Mouse (Mus musculus) intestine, postnatal 0 days (tissue): ENCODE measurements around the gene Gimap8. TPM values are rescaled to one million over a fixed set of nuclear protein-coding genes. Genes with fewer than 3 reads are reported as not detected.

Experiments
- ATAC-seq: fragments of 200-750 bp; cut with Nextera tagmentation; 2 replicates; pipeline ENCODE4 v1.8.0; 2017; ENCODE audit warnings: mild to moderate bottlenecking, moderate TSS enrichment, moderate library complexity
- H3K27ac ChIP-seq: fragments of 300-500 bp; sonication (generic); 2 replicates; pipeline ENCODE4 v1.5.1; 2014; ENCODE audit warnings: mild to moderate bottlenecking, low read depth, low read length, moderate library complexity
- H3K27me3 ChIP-seq: fragments of 300-500 bp; sonication (generic); replicated peaks from 2 replicates; pipeline ENCODE4 v1.6.1; 2014; ENCODE audit warnings: low read length, mixed read lengths; ENCODE audit not compliant: control insufficient read depth, insufficient read depth
- H3K36me3 ChIP-seq: fragments of 300-500 bp; sonication (generic); 2 replicates; pipeline ENCODE4 v1.6.1; 2014; ENCODE audit warnings: mild to moderate bottlenecking, moderate library complexity; ENCODE audit not compliant: control insufficient read depth, insufficient read depth
- H3K4me1 ChIP-seq: fragments of 300-500 bp; sonication (generic); replicated peaks from 2 replicates; pipeline ENCODE4 v1.6.1; 2014; ENCODE audit warnings: antibody characterized with exemption, low read length, mixed read lengths; ENCODE audit not compliant: control insufficient read depth, insufficient read depth
- H3K4me2 ChIP-seq: fragments of 300-500 bp; sonication (generic); replicated peaks from 2 replicates; pipeline ENCODE4 v1.6.1; 2014; ENCODE audit warnings: low read depth, mild to moderate bottlenecking, moderate library complexity
- H3K4me3 ChIP-seq: fragments of 300-500 bp; sonication (generic); 2 replicates; pipeline ENCODE4 v1.5.1; 2014; ENCODE audit warnings: low read depth, low read length
- H3K9ac ChIP-seq: fragments of 300-500 bp; sonication (generic); 2 replicates; pipeline ENCODE4 v1.6.1; 2014; ENCODE audit warnings: mild to moderate bottlenecking, low read depth, low read length
- H3K9me3 ChIP-seq: fragments of 300-500 bp; sonication (generic); 2 replicates; pipeline ENCODE4 v1.6.1; 2016; ENCODE audit warnings: mixed run types; ENCODE audit not compliant: control insufficient read depth
- CTCF ChIP-seq: sonication (generic); IDR thresholded peaks from 2 replicates; pipeline ENCODE4 v1.5.1; 2016; ENCODE audit warnings: low read depth, mild to moderate bottlenecking, control low read depth, antibody characterized with exemption, moderate library complexity
- WGBS: fragments of 180-500 bp; shearing (Covaris S2); extraction: QIAGEN DNeasy Blood & Tissue Kit; methylation state at CpG from one replicate; pipeline ENCODE4 v1.1.7; 2014; 5-methylcytosine and 5-hydroxymethylcytosine counted together
- polyA plus RNA-seq: library from polyadenylated mRNA; unstranded; fragments of >200 nt; fragmentation: Nextera tagmentation; extraction: Ambion mirVana; gene quantifications from 2 replicates; pipeline ENCODE4 v1.2.1, GENCODE M21; 2015

Gene Gimap8
- polyA plus RNA-seq, 1 experiment from 2014 or later: 1.1 TPM

DNA sequence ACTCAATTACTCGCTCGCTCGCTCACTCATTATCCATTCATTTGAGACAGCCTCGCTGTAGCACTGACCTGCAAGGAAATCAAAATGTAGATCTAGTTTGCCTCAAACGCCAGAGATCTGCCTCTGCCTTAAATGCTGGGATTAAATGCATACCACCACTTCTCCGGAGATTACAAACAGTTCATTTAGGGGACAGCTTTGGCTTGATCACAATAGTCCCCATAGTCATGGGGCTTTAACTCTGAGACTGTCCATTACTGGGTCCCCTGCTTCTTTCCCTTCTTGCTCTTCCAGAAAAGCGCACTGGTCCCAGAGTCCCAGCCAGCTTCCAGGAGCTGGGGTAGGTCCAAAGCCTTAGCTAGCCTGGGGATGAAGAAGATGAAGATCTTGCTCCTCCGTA is 20.6 kb upstream of the Gimap8 start, which contains the start of gene AI854703:
AI854703 (plus strand) TSS at position 301 of the 400 bp plus-strand sequence.
- Histone ChIP-seq H3K4me2 (peak within 1 kb of the TSS; percentile 84), H3K27me3 (peaks cover 5% of the 10 kb centered on the region), H3K4me1 (0 out of 2 replicates have a peak, but pooled peaks cover 2% of the 10 kb centered on the region), H3K9me3 (no peaks in the 10 kb centered on the region), H3K27ac (no peak within 1 kb of the TSS), H3K4me3 (peak within 1 kb of the TSS; percentile 45), H3K9ac (no peak within 1 kb of the TSS; the same call in 1 of the 2 replicates), H3K36me3 (no peaks in the 10 kb centered on the region)
- no peak for ATAC-seq
- 45% methylated on average over 8 of the region's 8 CpGs for WGBS
- no peak for TF ChIP-seq CTCF

DNA sequence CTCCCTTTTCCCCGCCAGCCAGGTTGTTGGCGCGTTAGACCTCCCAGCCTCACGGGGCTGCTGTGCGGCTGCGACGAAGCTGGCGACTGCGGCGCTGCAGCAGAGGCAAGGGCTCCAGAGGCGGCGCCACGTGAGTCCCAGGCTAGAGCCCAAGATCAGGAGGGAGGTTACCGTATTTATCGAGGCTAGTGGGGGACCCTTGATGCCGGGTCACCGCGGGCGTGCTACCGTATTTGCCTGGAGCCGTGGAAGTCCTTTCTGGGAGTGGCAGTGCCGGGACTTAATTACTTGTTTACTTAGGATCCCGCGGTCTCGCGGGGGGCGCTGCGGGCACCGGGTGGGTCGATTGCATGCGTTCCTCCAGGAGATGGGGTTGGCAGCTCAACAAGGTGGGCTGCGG is 20.1 kb upstream of the Gimap8 start:
- Histone ChIP-seq H3K27ac (no peak overlapping the region), H3K27me3 (peaks cover 5% of the 10 kb centered on the region), H3K9ac (no peak overlapping the region; the same call in 1 of the 2 replicates), H3K4me1 (0 out of 2 replicates have a peak, but pooled peaks cover 2% of the 10 kb centered on the region), H3K4me2 (peak overlapping the region; percentile 84), H3K36me3 (no peaks in the 10 kb centered on the region), H3K9me3 (no peaks in the 10 kb centered on the region), H3K4me3 (peak overlapping the region; percentile 45)
- TF ChIP-seq CTCF: peak; percentile 36
- no peak for ATAC-seq
- under 1% methylated on average over 32 of the region's 32 CpGs for WGBS

DNA sequence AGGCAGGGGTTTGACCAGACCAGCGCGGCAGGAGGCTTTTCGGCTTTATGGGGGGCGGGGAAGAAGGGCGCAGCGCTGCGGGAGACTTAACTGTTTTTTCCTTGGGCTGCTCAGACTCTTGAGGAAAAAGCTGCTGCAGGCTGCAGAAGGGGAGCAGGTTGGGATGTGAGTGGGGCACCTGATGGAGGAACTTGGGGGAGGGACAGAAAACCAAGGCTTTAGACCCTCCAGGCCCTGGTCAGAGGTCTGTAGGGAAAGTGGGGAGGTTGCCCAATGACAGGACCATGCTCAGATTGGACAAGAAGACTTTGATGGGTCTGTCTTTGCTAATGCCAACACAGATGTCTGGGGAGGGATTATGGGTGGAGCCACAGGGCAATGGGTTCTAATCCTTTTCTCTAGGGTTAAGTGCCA is 19.5 kb upstream of the Gimap8 start:
- no peak overlapping the region for H3K9ac ChIP-seq
- peak overlapping the region; percentile 84 for H3K4me2 ChIP-seq
- H3K36me3 ChIP-seq: no peaks in the 10 kb centered on the region
- peak overlapping the region; percentile 45 for H3K4me3 ChIP-seq
- ATAC-seq: no peak
- H3K27ac ChIP-seq: no peak overlapping the region
- no peaks in the 10 kb centered on the region for H3K9me3 ChIP-seq
- H3K27me3 ChIP-seq: peaks cover 5% of the 10 kb centered on the region
- H3K4me1 ChIP-seq: 0 out of 2 replicates have a peak, but pooled peaks cover 2% of the 10 kb centered on the region
- WGBS: 7% methylated on average over 7 of the region's 7 CpGs
- TF ChIP-seq CTCF: no peak

DNA sequence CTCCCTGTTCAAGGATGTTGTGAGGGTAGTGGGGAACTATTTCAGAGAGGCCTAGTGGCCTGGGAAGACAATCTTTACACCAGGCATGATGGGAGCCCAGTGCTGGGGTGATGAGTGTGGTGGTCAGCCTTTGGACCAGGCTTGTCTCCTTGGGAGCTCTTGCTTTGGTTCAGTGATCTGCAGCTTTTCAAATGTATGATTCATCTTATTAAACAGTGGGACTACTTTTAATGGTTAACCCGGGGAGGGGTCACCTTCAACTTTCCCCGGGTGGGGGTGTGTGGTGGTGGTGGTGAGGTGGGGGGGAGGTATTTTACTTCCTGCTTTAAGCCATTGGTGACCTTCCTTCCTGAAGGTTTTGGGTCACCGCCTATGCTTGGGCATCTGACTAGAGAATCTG is 18.7 kb upstream of the Gimap8 start:
- 59% methylated on average over 3 of the region's 3 CpGs for WGBS
- Histone ChIP-seq H3K9ac (no peak overlapping the region), H3K27me3 (peaks cover 5% of the 10 kb centered on the region), H3K4me1 (0 out of 2 replicates have a peak, but pooled peaks cover 2% of the 10 kb centered on the region), H3K27ac (no peak overlapping the region), H3K4me2 (no peak overlapping the region; the same call in 1 of the 2 replicates), H3K9me3 (no peaks in the 10 kb centered on the region), H3K4me3 (no peak overlapping the region), H3K36me3 (no peaks in the 10 kb centered on the region)
- no peak for ATAC-seq
- TF ChIP-seq CTCF: no peak

DNA sequence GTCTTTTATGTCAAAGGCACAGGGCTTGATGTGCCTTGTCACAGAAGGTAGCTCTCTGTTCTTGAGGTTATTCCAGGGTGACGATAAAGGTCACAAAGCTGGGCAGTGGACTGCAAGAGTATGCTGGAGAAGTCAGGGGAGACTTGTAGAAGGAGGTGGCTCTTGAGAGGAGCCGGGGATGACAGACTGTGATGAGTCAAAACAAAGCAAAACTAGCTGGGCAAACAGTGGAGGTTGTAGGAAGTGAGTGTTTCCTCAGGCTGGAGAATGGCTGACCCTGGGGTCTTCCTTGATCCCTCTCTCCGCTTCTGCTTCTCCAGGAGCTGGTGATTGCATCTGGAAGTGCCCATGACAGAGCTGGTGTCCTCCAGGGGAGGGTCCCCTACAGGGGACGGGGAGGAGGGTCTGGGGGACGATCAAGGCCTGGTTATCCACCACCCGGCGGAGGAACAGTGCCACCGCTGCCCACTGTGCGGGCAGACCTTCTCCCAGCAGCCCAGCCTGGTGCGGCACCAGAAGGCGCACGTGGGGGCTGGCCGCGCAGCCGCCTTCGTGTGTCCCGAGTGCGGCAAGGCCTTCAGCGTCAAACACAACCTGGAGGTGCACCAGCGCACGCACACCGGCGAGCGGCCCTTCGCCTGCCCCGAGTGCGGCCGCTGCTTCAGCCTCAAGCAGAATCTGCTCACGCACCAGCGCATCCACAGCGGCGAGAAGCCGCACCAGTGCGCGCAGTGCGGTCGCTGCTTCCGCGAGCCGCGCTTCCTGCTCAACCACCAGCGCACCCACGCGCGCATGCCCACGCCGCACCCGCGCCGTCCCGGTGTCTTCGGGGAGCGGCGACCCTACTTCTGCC is 18.0 kb upstream of the Gimap8 start:
- 10% methylated on average over 54 of the region's 54 CpGs for WGBS
- Histone ChIP-seq H3K27ac (no peak overlapping the region), H3K4me2 (peak overlapping the region; percentile 67), H3K27me3 (peaks cover 5% of the 10 kb centered on the region), H3K36me3 (no peaks in the 10 kb centered on the region), H3K4me3 (peak overlapping the region; percentile 26), H3K9ac (no peak overlapping the region; the same call in 1 of the 2 replicates), H3K9me3 (no peaks in the 10 kb centered on the region), H3K4me1 (0 out of 2 replicates have a peak, but pooled peaks cover 2% of the 10 kb centered on the region)
- ATAC-seq: no peak
- no peak for TF ChIP-seq CTCF

DNA sequence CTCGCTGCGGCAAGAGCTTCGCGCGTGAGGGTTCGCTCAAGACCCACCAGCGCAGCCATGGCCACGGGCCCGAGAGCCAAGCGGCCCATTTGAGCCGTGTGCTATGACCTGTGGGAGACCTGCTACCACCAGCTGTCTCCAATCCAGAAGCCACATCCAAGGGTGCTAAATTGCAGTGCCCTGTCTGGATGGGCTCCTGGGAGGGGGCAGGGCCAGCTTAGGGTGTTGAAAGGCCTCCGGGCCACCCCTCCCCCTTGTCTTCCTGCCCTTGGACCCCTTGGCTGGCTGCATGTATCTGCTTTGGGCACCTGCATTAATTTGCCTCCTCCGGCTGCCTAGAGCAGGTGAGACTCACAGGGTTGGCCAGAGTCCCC is 17.4 kb upstream of the Gimap8 start:
- H3K9ac ChIP-seq: no peak overlapping the region; the same call in 1 of the 2 replicates
- H3K4me3 ChIP-seq: peak overlapping the region; percentile 26
- WGBS: 31% methylated on average over 13 of the region's 13 CpGs
- peaks cover 5% of the 10 kb centered on the region for H3K27me3 ChIP-seq
- no peaks in the 10 kb centered on the region for H3K9me3 ChIP-seq
- H3K4me1 ChIP-seq: 0 out of 2 replicates have a peak, but pooled peaks cover 2% of the 10 kb centered on the region
- no peaks in the 10 kb centered on the region for H3K36me3 ChIP-seq
- ATAC-seq: no peak
- H3K4me2 ChIP-seq: peak overlapping the region; percentile 67
- no peak for TF ChIP-seq CTCF
- no peak overlapping the region for H3K27ac ChIP-seq
